Mouse (Mus musculus) intestine, embryonic 14.5 days (tissue): Measurements from ENCODE around the gene Hist1h3f. TPM values are rescaled to one million over a fixed set of nuclear protein-coding genes. Genes with fewer than 3 reads are reported as not detected.
A peak's percentile ranks its signal among the peaks of the same experiment; 100 is the strongest.

Source experiments
- ATAC-seq: fragments of 200-750 bp; cut with Nextera tagmentation; replicated peaks from 2 replicates; pipeline ENCODE4 v1.8.0; 2017; ENCODE audit warnings: low read depth, moderate number of reproducible peaks, moderate TSS enrichment, moderate library complexity; ENCODE audit not compliant: low FRiP score, low TSS enrichment
- DNase-seq: peaks from one replicate; pipeline ENCODE4 v3.0.0-alpha.2; 2018; ENCODE audit warnings: low spot score
- H3K27ac ChIP-seq: fragments of 300-500 bp; sonication (generic); 2 replicates; pipeline ENCODE4 v1.5.1; 2014; ENCODE audit warnings: low read depth, mild to moderate bottlenecking, control low read depth
- H3K27me3 ChIP-seq: fragments of 300-500 bp; sonication (generic); replicated peaks from 2 replicates; pipeline ENCODE4 v1.6.1; 2014; ENCODE audit warnings: low read length, control low read depth; ENCODE audit not compliant: control insufficient read depth, insufficient read depth
- H3K36me3 ChIP-seq: fragments of 300-500 bp; sonication (generic); 2 replicates; pipeline ENCODE4 v1.6.1; 2014; ENCODE audit warnings: low read length, control low read depth; ENCODE audit not compliant: control insufficient read depth, insufficient read depth
- H3K4me1 ChIP-seq: fragments of 300-500 bp; sonication (generic); replicated peaks from 2 replicates; pipeline ENCODE4 v1.6.1; 2014; ENCODE audit warnings: low read length, control low read depth, mixed read lengths; ENCODE audit not compliant: control insufficient read depth, insufficient read depth
- H3K4me2 ChIP-seq: fragments of 300-500 bp; sonication (generic); 2 replicates; pipeline ENCODE4 v1.6.1; 2014; ENCODE audit warnings: low read length
- H3K4me3 ChIP-seq: fragments of 300-500 bp; sonication (generic); 2 replicates; pipeline ENCODE4 v1.5.1; 2014; ENCODE audit warnings: low read depth, low read length, control low read depth, mixed read lengths
- H3K9ac ChIP-seq: fragments of 300-500 bp; sonication (generic); 2 replicates; pipeline ENCODE4 v1.6.1; 2014; ENCODE audit warnings: mild to moderate bottlenecking, low read length
- H3K9me3 ChIP-seq: fragments of 300-500 bp; sonication (generic); 2 replicates; pipeline ENCODE4 v1.6.1; 2016; ENCODE audit warnings: low read length, control low read depth; ENCODE audit not compliant: control insufficient read depth
- WGBS: fragments of 180-500 bp; shearing (Covaris S2); extraction: QIAGEN DNeasy Blood & Tissue Kit; methylation state at CpG from one replicate; pipeline ENCODE4 v1.1.7; 2014; 5-methylcytosine and 5-hydroxymethylcytosine counted together
- polyA plus RNA-seq: library from polyadenylated mRNA; unstranded; fragments of >200 nt; fragmentation: Nextera tagmentation; extraction: Ambion mirVana; gene quantifications from 2 replicates; pipeline ENCODE4 v1.2.1, GENCODE M21; 2014

The Hist1h3f gene
- polyA plus RNA-seq, 1 experiment from 2014 or later = 1.1 TPM

GRCm38 (mm10) chr13:23502916-23503315, 40.9 kb upstream of the Hist1h3f start:
- peaks cover 21% of the 10 kb centered on the region for H3K4me1 ChIP-seq
- no peaks in the 10 kb centered on the region for H3K9me3 ChIP-seq
- H3K4me2 ChIP-seq = no peak overlapping the region
- DNase-seq (no peak), ATAC-seq (no peak)
- H3K4me3 ChIP-seq = no peak overlapping the region
- no peaks in the 10 kb centered on the region for H3K27me3 ChIP-seq
- 54% methylated on average over 4 of the region's 4 CpGs for WGBS
- no peak overlapping the region for H3K27ac ChIP-seq
- no peak overlapping the region for H3K9ac ChIP-seq
- no peaks in the 10 kb centered on the region for H3K36me3 ChIP-seq

GRCm38 (mm10) chr13:23503797-23504196, 40.1 kb upstream of the Hist1h3f start:
- no peaks in the 10 kb centered on the region for H3K9me3 ChIP-seq
- DNase-seq (peak; percentile 80), ATAC-seq (no peak)
- peak overlapping the region; percentile 29; the same call in 1 of the 2 replicates for H3K4me2 ChIP-seq
- no peak overlapping the region for H3K4me3 ChIP-seq
- no peaks in the 10 kb centered on the region for H3K27me3 ChIP-seq
- H3K27ac ChIP-seq = no peak overlapping the region
- H3K4me1 ChIP-seq = peaks cover 19% of the 10 kb centered on the region
- 7% methylated on average over 9 of the region's 9 CpGs for WGBS
- H3K36me3 ChIP-seq = no peaks in the 10 kb centered on the region
- no peak overlapping the region for H3K9ac ChIP-seq

- no peak overlapping the region for H3K9ac ChIP-seq
- H3K4me2 ChIP-seq = peak overlapping the region; percentile 51
- WGBS = 12% methylated on average over 14 of the region's 14 CpGs
- DNase-seq = no peak
- no peaks in the 10 kb centered on the region for H3K27me3 ChIP-seq
- no peak for ATAC-seq
- peaks cover 22% of the 10 kb centered on the region for H3K4me1 ChIP-seq
- H3K9me3 ChIP-seq = no peaks in the 10 kb centered on the region
- H3K4me3 ChIP-seq = peak overlapping the region; percentile 17
- H3K27ac ChIP-seq = no peak overlapping the region
- H3K36me3 ChIP-seq = no peaks in the 10 kb centered on the region
Observed at GRCm38 (mm10) chr13:23505662-23506345, 38.0 kb upstream of the Hist1h3f start.

- peaks cover 23% of the 10 kb centered on the region for H3K4me1 ChIP-seq
- H3K9me3 ChIP-seq = no peaks in the 10 kb centered on the region
- no peaks in the 10 kb centered on the region for H3K27me3 ChIP-seq
- peak overlapping the region; percentile 17; the same call in 1 of the 2 replicates for H3K4me3 ChIP-seq
- no peak overlapping the region for H3K27ac ChIP-seq
- ATAC-seq = no peak
- peak overlapping the region; percentile 51 for H3K4me2 ChIP-seq
- peak; percentile 85 for DNase-seq
- H3K36me3 ChIP-seq = no peaks in the 10 kb centered on the region
- 11% methylated on average over 13 of the region's 13 CpGs for WGBS
- H3K9ac ChIP-seq = no peak overlapping the region
Observed at GRCm38 (mm10) chr13:23506351-23506750, 37.5 kb upstream of the Hist1h3f start.

GRCm38 (mm10) chr13:23506819-23507515, 36.9 kb upstream of the Hist1h3f start:
- no peak for ATAC-seq
- WGBS = 38% methylated on average over 14 of the region's 14 CpGs
- H3K4me1 ChIP-seq = peaks cover 23% of the 10 kb centered on the region
- H3K4me3 ChIP-seq = no peak overlapping the region
- H3K36me3 ChIP-seq = no peaks in the 10 kb centered on the region
- no peak overlapping the region for H3K9ac ChIP-seq
- no peaks in the 10 kb centered on the region for H3K9me3 ChIP-seq
- no peaks in the 10 kb centered on the region for H3K27me3 ChIP-seq
- no peak for DNase-seq
- H3K27ac ChIP-seq = no peak overlapping the region
- peak overlapping the region; percentile 51; the same call in 1 of the 2 replicates for H3K4me2 ChIP-seq

GRCm38 (mm10) chr13:23510127-23510526, 33.7 kb upstream of the Hist1h3f start:
- Histone ChIP-seq H3K4me1 (peaks cover 19% of the 10 kb centered on the region), H3K27me3 (no peaks in the 10 kb centered on the region), H3K4me3 (no peak overlapping the region), H3K4me2 (peak overlapping the region; percentile 22; the same call in 1 of the 2 replicates), H3K9ac (no peak overlapping the region), H3K9me3 (no peaks in the 10 kb centered on the region), H3K36me3 (no peaks in the 10 kb centered on the region), H3K27ac (peak overlapping the region; percentile 43; the same call in 1 of the 2 replicates)
- no peak for DNase-seq
- ATAC-seq = peak; percentile 55; the same call in 1 of the 2 replicates
- 23% methylated on average over 1 of the region's 1 CpGs for WGBS

- no peak overlapping the region for H3K27ac ChIP-seq
- 76% methylated on average over 1 of the region's 1 CpGs for WGBS
- no peak overlapping the region for H3K9ac ChIP-seq
Observed at GRCm38 (mm10) chr13:23513517-23513916, 30.3 kb upstream of the Hist1h3f start.

GRCm38 (mm10) chr13:23515281-23515680, 28.6 kb upstream of the Hist1h3f start:
- DNase-seq (no peak), ATAC-seq (no peak)
- no peak overlapping the region for H3K27ac ChIP-seq
- H3K9me3 ChIP-seq = no peaks in the 10 kb centered on the region
- no peaks in the 10 kb centered on the region for H3K27me3 ChIP-seq
- H3K9ac ChIP-seq = no peak overlapping the region
- WGBS = 80% methylated on average over 5 of the region's 5 CpGs
- H3K36me3 ChIP-seq = no peaks in the 10 kb centered on the region
- no peak overlapping the region for H3K4me3 ChIP-seq
- peaks cover 10% of the 10 kb centered on the region for H3K4me1 ChIP-seq
- H3K4me2 ChIP-seq = no peak overlapping the region

More at GRCm38 (mm10) chr13:23513517-23513916, 30.3 kb upstream of the Hist1h3f start:
- Histone ChIP-seq H3K36me3 (no peaks in the 10 kb centered on the region), H3K27me3 (no peaks in the 10 kb centered on the region), H3K9me3 (no peaks in the 10 kb centered on the region), H3K4me3 (no peak overlapping the region), H3K4me1 (peaks cover 14% of the 10 kb centered on the region), H3K4me2 (no peak overlapping the region)
- DNase-seq (no peak), ATAC-seq (no peak)
